Mouse (Mus musculus): ENCODE results near the gene Fgfr2. TPM values are rescaled to one million over a fixed set of nuclear protein-coding genes. Genes with fewer than 3 reads are reported as not detected.

The Fgfr2 gene
- polyA plus RNA-seq, 1 experiment, result 1.7 TPM

GRCm38 (mm10) chr7:131906499-131907190, 1216.5 kb downstream of the Fgfr2 start:
- TF ChIP-seq CTCF (IDR thresholded peaks at IDR 0.05; ENCODE audit: control insufficient read depth, insufficient read depth, insufficient read length), result no peak
- TF ChIP-seq USF1 (IDR thresholded peaks at IDR 0.05; ENCODE audit: low read depth), result no peak
- no peak for TF ChIP-seq MYOG (IDR thresholded peaks at IDR 0.05; ENCODE audit: control insufficient read depth, extremely low read depth, insufficient read length)
- TF ChIP-seq FOSL1 (IDR thresholded peaks at IDR 0.05; ENCODE audit: insufficient read depth, low read length, poor library complexity, severe bottlenecking), result no peak
- TF ChIP-seq MAX (IDR thresholded peaks at IDR 0.05), result no peak
- no peak for TF ChIP-seq CEBPB (IDR thresholded peaks at IDR 0.05; ENCODE audit: low read depth)
- TF ChIP-seq MYOD1 (IDR thresholded peaks at IDR 0.05; ENCODE audit: control insufficient read depth, insufficient read length, low read depth), result no peak

GRCm38 (mm10) chr7:131899356-131899755, 1223.8 kb downstream of the Fgfr2 start:
- no peaks in the 10 kb centered on the region for H3K79me2 ChIP-seq (ENCODE audit: control insufficient read depth, insufficient read depth)
- H3K79me3 ChIP-seq (ENCODE audit: low read depth), result no peaks in the 10 kb centered on the region
- H3ac ChIP-seq (ENCODE audit: control insufficient read depth, insufficient read length, low read depth), result no peak overlapping the region
- H3K4me3 ChIP-seq (ENCODE audit: insufficient read depth, poor library complexity, severe bottlenecking), result no peak overlapping the region
- peaks cover 5% of the 10 kb centered on the region for H3K27me3 ChIP-seq (ENCODE audit: control insufficient read depth, insufficient read depth, insufficient read length)
- no peaks in the 10 kb centered on the region for H3K36me3 ChIP-seq (ENCODE audit: control insufficient read depth, insufficient read depth)
- TF ChIP-seq MYOD1 (IDR thresholded peaks at IDR 0.05; ENCODE audit: control insufficient read depth, insufficient read length, low read depth), result no peak
- TF ChIP-seq FOSL1 (IDR thresholded peaks at IDR 0.05; ENCODE audit: insufficient read depth, low read length, poor library complexity, severe bottlenecking), result no peak

More at GRCm38 (mm10) chr7:131906499-131907190, 1216.5 kb downstream of the Fgfr2 start:
- no peaks in the 10 kb centered on the region for H3K79me2 ChIP-seq (ENCODE audit: control insufficient read depth, insufficient read depth)
- H3ac ChIP-seq (ENCODE audit: control insufficient read depth, insufficient read length, low read depth), result no peak overlapping the region
- no peak overlapping the region for H3K4me3 ChIP-seq (ENCODE audit: insufficient read depth, poor library complexity, severe bottlenecking)
- no peaks in the 10 kb centered on the region for H3K79me3 ChIP-seq (ENCODE audit: low read depth)
- no peaks in the 10 kb centered on the region for H3K36me3 ChIP-seq (ENCODE audit: control insufficient read depth, insufficient read depth)
- H3K27me3 ChIP-seq (ENCODE audit: control insufficient read depth, insufficient read depth, insufficient read length), result peaks cover 5% of the 10 kb centered on the region

GRCm38 (mm10) chr7:131897282-131897681, 1225.9 kb downstream of the Fgfr2 start:
- Histone ChIP-seq H3K79me3 (ENCODE audit: low read depth) (no peaks in the 10 kb centered on the region), H3K36me3 (ENCODE audit: control insufficient read depth, insufficient read depth) (no peaks in the 10 kb centered on the region), H3ac (ENCODE audit: control insufficient read depth, insufficient read length, low read depth) (no peak overlapping the region), H3K4me3 (ENCODE audit: insufficient read depth, poor library complexity, severe bottlenecking) (no peak overlapping the region), H3K79me2 (ENCODE audit: control insufficient read depth, insufficient read depth) (no peaks in the 10 kb centered on the region), H3K27me3 (ENCODE audit: control insufficient read depth, insufficient read depth, insufficient read length) (peaks cover 3% of the 10 kb centered on the region)
- TF ChIP-seq MAX (IDR thresholded peaks at IDR 0.05) (no peak), CEBPB (IDR thresholded peaks at IDR 0.05; ENCODE audit: low read depth) (no peak), MYOD1 (IDR thresholded peaks at IDR 0.05; ENCODE audit: control insufficient read depth, insufficient read length, low read depth) (no peak), CTCF (IDR thresholded peaks at IDR 0.05; ENCODE audit: control insufficient read depth, insufficient read depth, insufficient read length) (no peak), USF1 (IDR thresholded peaks at IDR 0.05; ENCODE audit: low read depth) (no peak), FOSL1 (IDR thresholded peaks at IDR 0.05; ENCODE audit: insufficient read depth, low read length, poor library complexity, severe bottlenecking) (no peak), MYOG (IDR thresholded peaks at IDR 0.05; ENCODE audit: control insufficient read depth, extremely low read depth, insufficient read length) (no peak)

GRCm38 (mm10) chr7:131882824-131883223, 1240.3 kb downstream of the Fgfr2 start:
- Histone ChIP-seq H3K36me3 (ENCODE audit: control insufficient read depth, insufficient read depth) (no peaks in the 10 kb centered on the region), H3K27me3 (ENCODE audit: control insufficient read depth, insufficient read depth, insufficient read length) (peaks cover 12% of the 10 kb centered on the region), H3K4me3 (ENCODE audit: insufficient read depth, poor library complexity, severe bottlenecking) (no peak overlapping the region), H3K79me2 (ENCODE audit: control insufficient read depth, insufficient read depth) (no peaks in the 10 kb centered on the region), H3ac (ENCODE audit: control insufficient read depth, insufficient read length, low read depth) (no peak overlapping the region), H3K79me3 (ENCODE audit: low read depth) (no peaks in the 10 kb centered on the region)
- TF ChIP-seq MYOD1 (IDR thresholded peaks at IDR 0.05; ENCODE audit: control insufficient read depth, insufficient read length, low read depth), result no peak
- TF ChIP-seq CEBPB (IDR thresholded peaks at IDR 0.05; ENCODE audit: low read depth), result no peak
- no peak for TF ChIP-seq FOSL1 (IDR thresholded peaks at IDR 0.05; ENCODE audit: insufficient read depth, low read length, poor library complexity, severe bottlenecking)
- TF ChIP-seq MYOG (IDR thresholded peaks at IDR 0.05; ENCODE audit: control insufficient read depth, extremely low read depth, insufficient read length), result no peak
- no peak for TF ChIP-seq MAX (IDR thresholded peaks at IDR 0.05)
- no peak for TF ChIP-seq CTCF (IDR thresholded peaks at IDR 0.05; ENCODE audit: control insufficient read depth, insufficient read depth, insufficient read length)
- no peak for TF ChIP-seq USF1 (IDR thresholded peaks at IDR 0.05; ENCODE audit: low read depth)

GRCm38 (mm10) chr7:131881876-131882615, 1241.1 kb downstream of the Fgfr2 start:
- no peak overlapping the region for H3ac ChIP-seq (ENCODE audit: control insufficient read depth, insufficient read length, low read depth)
- peaks cover 9% of the 10 kb centered on the region for H3K27me3 ChIP-seq (ENCODE audit: control insufficient read depth, insufficient read depth, insufficient read length)
- no peak for TF ChIP-seq MYOG (IDR thresholded peaks at IDR 0.05; ENCODE audit: control insufficient read depth, extremely low read depth, insufficient read length)
- TF ChIP-seq CTCF (IDR thresholded peaks at IDR 0.05; ENCODE audit: control insufficient read depth, insufficient read depth, insufficient read length), result peak; percentile 83
- H3K36me3 ChIP-seq (ENCODE audit: control insufficient read depth, insufficient read depth), result no peaks in the 10 kb centered on the region
- H3K79me3 ChIP-seq (ENCODE audit: low read depth), result no peaks in the 10 kb centered on the region
- no peak overlapping the region for H3K4me3 ChIP-seq (ENCODE audit: insufficient read depth, poor library complexity, severe bottlenecking)
- H3K79me2 ChIP-seq (ENCODE audit: control insufficient read depth, insufficient read depth), result no peaks in the 10 kb centered on the region
